Mouse (Mus musculus): ENCODE results near the gene Chek2.

GRCm38 (mm10) chr5:110841046-110841862 is 1.5 kb downstream of the Chek2 start:
- TF ChIP-seq CTCF (IDR thresholded peaks at IDR 0.05; ENCODE audit: control insufficient read depth, insufficient read depth, low read length) (no peak), POLR2A (IDR thresholded peaks at IDR 0.05; ENCODE audit: borderline replicate concordance, control insufficient read depth, low read depth, low read length) (no peak)
